Mouse (Mus musculus): ENCODE data around the gene Ccdc162. TPM values are rescaled to one million over a fixed set of nuclear protein-coding genes. Genes with fewer than 3 reads are reported as not detected.

Ccdc162 gene
- polyA plus RNA-seq, 1 experiment from 2014 or later = 0.90 TPM

- no peak overlapping the region for H3K4me2 ChIP-seq (ENCODE audit: low read length)
- H3K9me3 ChIP-seq (replicated peaks; ENCODE audit: control insufficient read depth, low read length, poor library complexity, severe bottlenecking) = no peaks in the 10 kb centered on the region
- H3K27me3 ChIP-seq (ENCODE audit: control insufficient read depth, insufficient read depth, low read depth, low read length) = no peaks in the 10 kb centered on the region
- ATAC-seq = no peak
- no peaks in the 10 kb centered on the region for H3K36me3 ChIP-seq (ENCODE audit: control insufficient read depth, insufficient read depth, low read length)
- H3K9ac ChIP-seq (ENCODE audit: low read depth, low read length) = no peak overlapping the region
- H3K27ac ChIP-seq (ENCODE audit: low read length) = no peak overlapping the region
- no peak overlapping the region for H3K4me3 ChIP-seq (ENCODE audit: low read depth, low read length)
- WGBS = 82% methylated on average over 14 of the region's 14 CpGs
- H3K4me1 ChIP-seq (ENCODE audit: control insufficient read depth, insufficient read depth, low read length) = peaks cover 3% of the 10 kb centered on the region; the same call in 1 of the 2 replicates
These were observed 877 bp downstream of the Ccdc162 start for GRCm38 (mm10) chr10:41715557-41715956.

- H3K4me3 ChIP-seq (ENCODE audit: low read depth, low read length) = no peak overlapping the region
- H3K27me3 ChIP-seq (ENCODE audit: control insufficient read depth, insufficient read depth, low read depth, low read length) = no peaks in the 10 kb centered on the region
- no peaks in the 10 kb centered on the region for H3K4me1 ChIP-seq (ENCODE audit: control insufficient read depth, insufficient read depth, low read length)
- no peak overlapping the region for H3K27ac ChIP-seq (ENCODE audit: low read length)
- ATAC-seq = no peak
- no peaks in the 10 kb centered on the region for H3K9me3 ChIP-seq (replicated peaks; ENCODE audit: control insufficient read depth, low read length, poor library complexity, severe bottlenecking)
- no peak overlapping the region for H3K4me2 ChIP-seq (ENCODE audit: low read length)
- H3K9ac ChIP-seq (ENCODE audit: low read depth, low read length) = no peak overlapping the region
- no peaks in the 10 kb centered on the region for H3K36me3 ChIP-seq (ENCODE audit: control insufficient read depth, insufficient read depth, low read length)
- 37% methylated on average over 7 of the region's 7 CpGs for WGBS
These were observed 5.0 kb downstream of the Ccdc162 start for GRCm38 (mm10) chr10:41711467-41711866.

GRCm38 (mm10) chr10:41710773-41711172, 5.7 kb downstream of the Ccdc162 start:
- H3K9ac ChIP-seq (ENCODE audit: low read depth, low read length) = no peak overlapping the region
- ATAC-seq = no peak
- no peaks in the 10 kb centered on the region for H3K4me1 ChIP-seq (ENCODE audit: control insufficient read depth, insufficient read depth, low read length)
- H3K4me3 ChIP-seq (ENCODE audit: low read depth, low read length) = no peak overlapping the region
- no peak overlapping the region for H3K27ac ChIP-seq (ENCODE audit: low read length)
- H3K4me2 ChIP-seq (ENCODE audit: low read length) = no peak overlapping the region
- H3K36me3 ChIP-seq (ENCODE audit: control insufficient read depth, insufficient read depth, low read length) = no peaks in the 10 kb centered on the region
- H3K27me3 ChIP-seq (ENCODE audit: control insufficient read depth, insufficient read depth, low read depth, low read length) = no peaks in the 10 kb centered on the region
- no peaks in the 10 kb centered on the region for H3K9me3 ChIP-seq (replicated peaks; ENCODE audit: control insufficient read depth, low read length, poor library complexity, severe bottlenecking)
- WGBS = 89% methylated on average over 8 of the region's 8 CpGs

- Histone ChIP-seq H3K9me3 (replicated peaks; ENCODE audit: control insufficient read depth, low read length, poor library complexity, severe bottlenecking) (no peaks in the 10 kb centered on the region), H3K27ac (ENCODE audit: low read length) (no peak overlapping the region), H3K4me1 (ENCODE audit: control insufficient read depth, insufficient read depth, low read length) (no peaks in the 10 kb centered on the region), H3K27me3 (ENCODE audit: control insufficient read depth, insufficient read depth, low read depth, low read length) (no peaks in the 10 kb centered on the region), H3K9ac (ENCODE audit: low read depth, low read length) (no peak overlapping the region), H3K36me3 (ENCODE audit: control insufficient read depth, insufficient read depth, low read length) (no peaks in the 10 kb centered on the region), H3K4me3 (ENCODE audit: low read depth, low read length) (no peak overlapping the region), H3K4me2 (ENCODE audit: low read length) (no peak overlapping the region)
- WGBS = 93% methylated on average over 8 of the region's 8 CpGs
- no peak for ATAC-seq
These were observed 7.1 kb downstream of the Ccdc162 start for GRCm38 (mm10) chr10:41709341-41709740.

- Histone ChIP-seq H3K4me1 (ENCODE audit: control insufficient read depth, insufficient read depth, low read length) (no peaks in the 10 kb centered on the region), H3K27ac (ENCODE audit: low read length) (no peak overlapping the region), H3K9ac (ENCODE audit: low read depth, low read length) (no peak overlapping the region), H3K4me3 (ENCODE audit: low read depth, low read length) (no peak overlapping the region), H3K4me2 (ENCODE audit: low read length) (no peak overlapping the region), H3K27me3 (ENCODE audit: control insufficient read depth, insufficient read depth, low read depth, low read length) (no peaks in the 10 kb centered on the region), H3K36me3 (ENCODE audit: control insufficient read depth, insufficient read depth, low read length) (no peaks in the 10 kb centered on the region), H3K9me3 (replicated peaks; ENCODE audit: control insufficient read depth, low read length, poor library complexity, severe bottlenecking) (no peaks in the 10 kb centered on the region)
- 85% methylated on average over 5 of the region's 5 CpGs for WGBS
- ATAC-seq = no peak
These were observed 16.8 kb downstream of the Ccdc162 start for GRCm38 (mm10) chr10:41699669-41700068.

GRCm38 (mm10) chr10:41697040-41697439, 19.4 kb downstream of the Ccdc162 start:
- Histone ChIP-seq H3K4me2 (ENCODE audit: low read length) (no peak overlapping the region), H3K27me3 (ENCODE audit: control insufficient read depth, insufficient read depth, low read depth, low read length) (no peaks in the 10 kb centered on the region), H3K27ac (ENCODE audit: low read length) (no peak overlapping the region), H3K9ac (ENCODE audit: low read depth, low read length) (no peak overlapping the region), H3K36me3 (ENCODE audit: control insufficient read depth, insufficient read depth, low read length) (no peaks in the 10 kb centered on the region), H3K4me1 (ENCODE audit: control insufficient read depth, insufficient read depth, low read length) (no peaks in the 10 kb centered on the region), H3K4me3 (ENCODE audit: low read depth, low read length) (no peak overlapping the region), H3K9me3 (replicated peaks; ENCODE audit: control insufficient read depth, low read length, poor library complexity, severe bottlenecking) (no peaks in the 10 kb centered on the region)
- 83% methylated on average over 11 of the region's 11 CpGs for WGBS
- ATAC-seq = no peak

GRCm38 (mm10) chr10:41690978-41691377, 25.5 kb downstream of the Ccdc162 start:
- ATAC-seq = no peak
- WGBS = 50% methylated on average over 4 of the region's 4 CpGs
- Histone ChIP-seq H3K4me2 (ENCODE audit: low read length) (no peak overlapping the region), H3K27me3 (ENCODE audit: control insufficient read depth, insufficient read depth, low read depth, low read length) (peaks cover 5% of the 10 kb centered on the region; the same call in 1 of the 2 replicates), H3K4me3 (ENCODE audit: low read depth, low read length) (no peak overlapping the region), H3K9me3 (replicated peaks; ENCODE audit: control insufficient read depth, low read length, poor library complexity, severe bottlenecking) (0 out of 2 replicates have a peak, but pooled peaks cover 7% of the 10 kb centered on the region), H3K4me1 (ENCODE audit: control insufficient read depth, insufficient read depth, low read length) (peaks cover 3% of the 10 kb centered on the region; the same call in 1 of the 2 replicates), H3K9ac (ENCODE audit: low read depth, low read length) (no peak overlapping the region), H3K36me3 (ENCODE audit: control insufficient read depth, insufficient read depth, low read length) (no peaks in the 10 kb centered on the region), H3K27ac (ENCODE audit: low read length) (no peak overlapping the region)

GRCm38 (mm10) chr10:41689941-41690887, 26.2 kb downstream of the Ccdc162 start:
- 24% methylated on average over 24 of the region's 24 CpGs for WGBS
- Histone ChIP-seq H3K27ac (ENCODE audit: low read length) (no peak overlapping the region), H3K4me1 (ENCODE audit: control insufficient read depth, insufficient read depth, low read length) (peaks cover 3% of the 10 kb centered on the region; the same call in 1 of the 2 replicates), H3K36me3 (ENCODE audit: control insufficient read depth, insufficient read depth, low read length) (no peaks in the 10 kb centered on the region), H3K27me3 (ENCODE audit: control insufficient read depth, insufficient read depth, low read depth, low read length) (peaks cover 5% of the 10 kb centered on the region; the same call in 1 of the 2 replicates), H3K4me3 (ENCODE audit: low read depth, low read length) (peak overlapping the region; percentile 46), H3K4me2 (ENCODE audit: low read length) (peak overlapping the region; percentile 71), H3K9ac (ENCODE audit: low read depth, low read length) (peak overlapping the region; percentile 40), H3K9me3 (replicated peaks; ENCODE audit: control insufficient read depth, low read length, poor library complexity, severe bottlenecking) (0 out of 2 replicates have a peak, but pooled peaks cover 7% of the 10 kb centered on the region)
- ATAC-seq = peak; percentile 58

GRCm38 (mm10) chr10:41684548-41684996, 31.9 kb downstream of the Ccdc162 start:
- H3K9me3 ChIP-seq (replicated peaks; ENCODE audit: control insufficient read depth, low read length, poor library complexity, severe bottlenecking) = 0 out of 2 replicates have a peak, but pooled peaks cover 7% of the 10 kb centered on the region
- no peak overlapping the region for H3K4me3 ChIP-seq (ENCODE audit: low read depth, low read length)
- H3K27ac ChIP-seq (ENCODE audit: low read length) = no peak overlapping the region
- ATAC-seq = no peak
- H3K9ac ChIP-seq (ENCODE audit: low read depth, low read length) = no peak overlapping the region
- no peaks in the 10 kb centered on the region for H3K4me1 ChIP-seq (ENCODE audit: control insufficient read depth, insufficient read depth, low read length)
- no peaks in the 10 kb centered on the region; the same call in 1 of the 2 replicates for H3K27me3 ChIP-seq (ENCODE audit: control insufficient read depth, insufficient read depth, low read depth, low read length)
- 4% methylated on average over 21 of the region's 21 CpGs for WGBS
- H3K4me2 ChIP-seq (ENCODE audit: low read length) = 0 out of 2 replicates have a peak overlapping the region, but pooled peaks have one; percentile 6
- H3K36me3 ChIP-seq (ENCODE audit: control insufficient read depth, insufficient read depth, low read length) = no peaks in the 10 kb centered on the region

Data from midbrain, embryonic 16.5 days (tissue).